Mouse (Mus musculus): ENCODE data around the gene Galnt16.

DNA sequence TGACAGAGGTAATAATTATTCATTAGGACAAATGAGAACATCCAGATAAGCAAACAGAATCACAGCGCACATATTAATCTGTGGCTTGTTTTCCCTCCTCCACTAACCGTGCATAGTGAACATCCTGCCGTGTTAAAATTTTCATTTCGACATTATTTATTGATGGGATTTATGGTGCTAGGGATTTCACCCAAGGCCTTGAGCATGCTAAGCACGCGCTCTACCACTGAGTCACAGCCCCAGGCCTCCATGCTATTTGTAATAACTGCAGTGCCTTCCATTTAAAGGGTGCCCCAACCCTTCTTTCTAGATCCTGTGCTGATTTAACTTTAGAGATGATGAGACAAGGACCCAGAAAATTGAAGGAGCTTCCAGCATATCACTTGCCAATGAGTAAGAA is 36.2 kb downstream of the Galnt16 start:
- TF ChIP-seq ZNF384 (IDR thresholded peaks at IDR 0.05; ENCODE audit: low read depth, low read length): no peak
- TF ChIP-seq ZC3H11A (IDR thresholded peaks at IDR 0.05; ENCODE audit: borderline replicate concordance, low read depth, low read length): no peak

Data from ES-E14 (cell line).